Mouse (Mus musculus): ENCODE measurements at regions not wholly inside any gene's neighbourhood (a gene's known extent, or its start where the extent isn't known, plus 50 kb on each side); places are given as distances from the start of the nearest gene placed in this dataset.

DNA sequence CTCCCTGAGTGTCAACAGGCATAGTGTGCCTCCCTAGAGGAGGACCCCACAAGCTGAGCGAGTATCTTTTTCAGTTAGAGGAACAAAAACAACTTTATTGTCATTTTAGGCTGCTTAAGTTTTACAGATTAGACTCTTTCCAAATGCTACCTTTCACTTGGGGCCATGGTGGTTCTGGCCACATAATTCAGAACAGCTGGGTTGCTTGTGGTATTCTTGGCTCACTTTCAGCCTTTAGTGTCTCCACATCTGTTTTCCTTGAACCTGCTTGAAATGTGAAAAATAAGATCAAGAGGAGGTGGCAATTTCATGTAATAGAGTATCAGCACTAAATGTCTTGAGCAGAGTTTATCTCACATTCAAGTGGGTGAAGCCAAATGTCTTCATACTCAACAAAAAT is 402.7 kb upstream of the Ptger4 start:
- DNase-seq: no peak

GRCm38 (mm10) chr15:5658796-5659195 is 414.8 kb upstream of the Ptger4 start:
- no peak for DNase-seq

DNA sequence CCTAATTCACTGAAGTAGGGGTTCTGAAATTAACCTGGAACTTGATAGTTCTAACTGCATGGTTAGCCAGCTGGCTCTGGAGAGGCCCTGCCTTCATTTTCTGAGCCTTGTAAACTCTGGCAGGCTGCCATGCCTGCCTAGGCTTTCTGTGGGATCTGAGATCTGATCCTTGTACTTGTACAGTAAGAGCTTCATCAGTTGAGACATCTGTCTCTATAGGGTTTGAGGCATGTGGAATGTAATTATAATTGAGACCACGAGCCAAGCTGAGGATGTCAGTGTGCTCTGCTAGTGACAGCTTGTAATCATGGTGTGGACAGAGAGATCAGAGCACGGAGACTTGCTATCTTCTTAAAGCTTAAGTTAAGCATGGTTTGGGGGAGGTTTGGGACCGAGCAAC is 416.8 kb upstream of the Ptger4 start:
- peak in 1 of 2 experiments; percentile 40 for DNase-seq

DNA sequence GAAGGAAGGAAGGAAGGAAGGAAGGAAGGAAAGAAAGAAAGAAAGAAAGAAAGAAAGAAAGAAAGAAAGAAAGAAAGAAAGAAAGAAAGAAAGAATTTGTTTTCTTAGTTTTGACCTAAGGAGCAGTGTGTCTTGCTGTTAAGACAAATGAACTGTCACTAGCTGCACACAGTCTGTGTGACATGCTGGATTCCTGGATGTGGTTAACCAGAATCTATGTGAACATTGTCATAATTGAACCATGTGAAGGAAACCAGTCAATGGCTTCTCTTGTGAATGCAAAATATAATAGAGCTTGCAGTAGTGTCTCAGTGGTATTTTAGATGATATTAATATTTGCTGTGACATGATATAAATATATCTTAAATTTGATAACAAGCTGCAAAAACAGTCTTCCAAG is 427.8 kb upstream of the Ptger4 start:
- no peak for DNase-seq

DNA sequence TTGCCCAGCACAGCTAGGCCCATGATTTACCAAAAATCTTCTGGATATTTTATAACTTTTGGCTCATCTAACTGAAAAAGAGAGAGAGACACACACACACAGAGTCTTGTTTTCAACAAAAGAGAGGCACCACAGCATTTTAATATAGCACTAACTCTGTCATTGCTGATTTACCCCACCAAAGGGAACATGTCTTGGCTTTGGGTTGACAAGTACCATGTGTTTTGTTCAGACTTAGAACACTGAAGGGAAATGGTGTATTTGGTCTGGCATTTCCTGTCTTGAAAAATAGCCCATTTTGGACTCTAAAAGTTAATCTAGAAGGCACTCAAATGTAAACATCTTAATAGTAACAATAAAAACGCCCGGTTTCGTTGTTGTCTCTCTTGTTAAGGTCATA is 432.7 kb upstream of the Ptger4 start:
- DNase-seq: no peak

GRCm38 (mm10) chr15:5693810-5694209 is 449.8 kb upstream of the Ptger4 start:
- DNase-seq: no peak

GRCm38 (mm10) chr15:5695015-5695414 is 451.0 kb upstream of the Ptger4 start:
- DNase-seq: no peak

GRCm38 (mm10) chr15:5708454-5708853 is 464.5 kb upstream of the Ptger4 start:
- DNase-seq: no peak

- DNase-seq: no peak
Observed at GRCm38 (mm10) chr15:5740658-5741057, 496.7 kb upstream of the Ptger4 start.

DNA sequence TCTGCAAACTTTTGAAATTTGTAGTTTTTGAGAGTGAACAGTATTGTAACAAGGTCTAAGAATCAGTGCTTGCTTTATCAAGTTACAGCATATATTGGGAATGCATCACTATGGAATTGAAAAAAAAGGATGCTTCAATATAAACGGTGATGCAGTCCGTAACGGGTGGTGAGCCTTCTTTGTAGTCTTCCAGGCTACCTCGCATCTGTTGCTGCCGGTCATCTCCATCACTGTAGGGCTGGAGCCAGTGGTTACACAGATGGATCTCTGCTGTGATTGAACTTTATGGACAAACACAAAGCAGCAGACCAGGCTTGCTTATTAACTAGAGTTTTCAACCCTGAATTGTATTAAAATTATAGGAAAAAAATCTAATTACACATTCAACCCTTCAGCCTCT is 499.9 kb upstream of the Ptger4 start:
- DNase-seq: no peak

DNA sequence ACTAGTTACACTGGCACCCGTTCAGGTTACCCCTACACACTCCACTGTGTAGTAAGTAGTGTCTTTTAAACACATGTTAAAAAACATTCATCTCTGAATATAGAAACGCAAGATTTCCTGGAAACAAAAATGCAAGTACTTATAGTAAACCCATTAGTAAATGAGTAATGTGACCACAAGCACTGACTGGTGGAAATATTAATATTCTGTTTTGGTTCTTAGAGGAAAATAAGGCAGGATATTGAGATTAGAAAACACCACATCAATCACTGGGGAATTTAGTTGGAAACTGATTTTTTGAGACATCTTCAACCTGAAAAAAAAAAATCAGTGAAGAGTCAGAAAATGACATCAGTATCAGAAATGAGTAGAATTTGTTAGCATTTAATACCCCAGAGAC is 514.7 kb upstream of the Ptger4 start:
- no peak for DNase-seq

- no peak for DNase-seq
Observed at GRCm38 (mm10) chr15:5762216-5762615, 518.2 kb upstream of the Ptger4 start.

- DNase-seq: no peak
Observed at GRCm38 (mm10) chr15:5777074-5777473, 522.5 kb upstream of the Dab2 start.

DNA sequence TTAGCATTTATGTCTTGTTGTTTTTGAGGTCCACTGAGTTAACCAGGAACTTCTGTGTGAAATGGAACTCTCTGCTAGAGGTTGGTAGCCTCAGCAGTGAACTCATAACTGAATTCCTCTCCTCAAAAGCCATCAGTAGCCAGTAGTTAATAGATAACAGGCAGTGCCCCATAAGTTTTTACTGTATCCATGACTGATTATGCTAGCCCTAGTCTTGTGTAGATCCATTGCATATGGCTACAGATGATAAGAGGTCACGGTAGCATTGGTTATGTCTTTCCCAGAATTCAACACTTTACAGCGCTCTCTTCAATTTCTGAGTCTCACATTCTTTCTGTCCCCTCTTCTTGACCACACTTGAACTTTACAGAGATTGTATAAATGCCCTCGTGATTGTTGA is 499.7 kb upstream of the Dab2 start:
- DNase-seq: no peak

DNA sequence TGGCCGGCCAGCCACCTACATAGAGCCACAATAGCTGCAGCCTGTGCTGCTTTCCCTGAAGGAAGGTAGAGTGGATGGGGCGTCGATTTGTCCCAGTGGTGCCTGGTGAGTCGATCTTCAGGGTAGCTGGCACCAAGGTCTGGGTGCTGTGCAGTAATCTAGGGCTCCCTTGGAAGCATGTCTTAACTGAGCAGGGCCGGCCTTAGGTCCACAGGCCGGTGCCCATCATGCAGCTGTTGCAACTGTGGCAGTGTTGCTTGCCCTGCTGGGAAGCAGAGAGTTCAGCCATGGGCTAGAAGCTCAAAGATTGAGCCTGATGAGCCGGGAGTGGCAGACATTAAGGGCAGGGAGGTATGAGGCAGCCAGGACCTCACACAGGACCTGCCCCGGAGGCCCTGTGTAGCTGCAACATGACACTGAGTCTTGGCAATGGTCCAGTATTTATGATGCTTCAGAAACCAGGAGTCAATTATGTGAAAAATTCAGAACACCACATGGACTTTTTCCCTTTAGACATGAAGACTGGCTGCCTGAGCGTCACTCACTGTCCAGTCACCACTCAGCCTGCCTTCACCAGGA is 488.3 kb upstream of the Dab2 start:
- no peak for DNase-seq

- DNase-seq: no peak
Observed at GRCm38 (mm10) chr15:5811958-5812357, 487.6 kb upstream of the Dab2 start.

DNA sequence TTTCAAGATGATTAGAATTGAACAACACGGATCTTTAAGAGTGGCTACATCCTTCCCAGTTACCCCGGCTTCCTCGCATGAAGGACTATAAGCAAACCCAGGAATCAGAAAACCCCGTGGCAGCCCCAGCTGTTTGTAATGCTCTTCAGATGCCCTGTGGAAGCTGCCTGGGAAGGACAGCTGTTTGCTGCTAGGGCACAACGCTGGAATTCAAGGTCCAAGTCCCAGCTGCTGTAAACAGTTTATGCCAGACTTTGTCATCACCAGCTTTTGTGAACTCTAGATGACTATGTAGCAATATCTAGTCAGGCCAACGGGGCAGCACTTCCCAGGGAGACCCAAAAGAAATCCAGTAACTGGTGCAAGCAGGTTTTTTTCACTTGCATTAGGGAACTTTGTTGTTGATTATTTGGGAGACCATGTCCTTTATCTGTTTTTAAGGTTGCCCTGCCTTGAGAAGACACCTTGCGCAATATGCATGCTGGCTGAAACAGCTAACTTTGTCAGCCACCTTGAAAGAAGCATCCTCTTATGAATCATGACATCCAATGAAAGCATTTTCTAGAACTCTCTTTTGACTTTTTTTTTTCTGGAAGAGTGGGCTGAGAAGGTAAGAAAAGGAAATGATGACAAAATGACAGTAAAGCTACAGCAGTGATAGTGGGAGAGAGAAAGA is 481.5 kb upstream of the Dab2 start:
- no peak for DNase-seq

GRCm38 (mm10) chr15:5839963-5840362 is 459.6 kb upstream of the Dab2 start:
- DNase-seq: no peak

GRCm38 (mm10) chr15:5841369-5842149 is 458.0 kb upstream of the Dab2 start:
- peak in 1 of 2 experiments; percentile 33 for DNase-seq

DNA sequence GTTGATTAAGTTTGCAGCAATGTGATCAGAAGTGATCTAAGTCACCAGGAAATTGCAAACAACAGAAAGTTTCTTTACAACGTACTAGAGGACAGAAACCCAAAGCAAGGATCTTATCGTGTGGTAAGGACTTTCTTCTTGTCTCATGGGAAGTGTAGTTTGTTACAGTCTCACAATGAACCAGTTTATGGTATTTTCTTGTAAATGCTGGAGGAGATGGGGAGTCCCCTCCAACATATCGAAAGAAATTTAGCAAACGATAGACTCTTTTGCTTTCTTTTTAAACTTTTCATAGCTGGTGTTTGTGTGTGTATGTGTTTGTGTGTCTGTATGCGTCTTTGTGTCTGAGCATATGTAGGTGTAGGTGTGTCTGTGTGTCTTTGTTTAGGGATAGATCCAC is 453.0 kb upstream of the Dab2 start:
- DNase-seq: no peak

- no peak for DNase-seq
Observed at GRCm38 (mm10) chr15:5847413-5848100, 452.0 kb upstream of the Dab2 start.

DNA sequence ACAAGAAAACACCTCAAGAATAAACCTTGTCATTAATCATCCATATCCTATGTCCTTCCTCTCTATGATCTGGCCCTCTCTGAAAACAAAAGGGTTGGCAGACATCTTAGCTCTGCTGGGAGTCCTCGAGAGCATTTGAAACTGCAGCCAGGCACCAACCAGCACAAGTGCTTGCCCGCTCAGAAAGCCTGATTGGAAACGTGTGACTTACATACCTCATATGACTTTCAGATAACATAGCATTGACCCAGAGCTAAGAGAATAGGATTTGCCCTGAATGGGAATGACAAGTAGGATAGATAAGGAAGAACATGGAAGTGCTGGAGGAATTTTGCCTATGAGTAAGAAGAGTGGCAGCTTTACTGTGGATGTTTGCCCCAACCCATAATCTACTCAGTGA is 447.1 kb upstream of the Dab2 start:
- DNase-seq: no peak

DNA sequence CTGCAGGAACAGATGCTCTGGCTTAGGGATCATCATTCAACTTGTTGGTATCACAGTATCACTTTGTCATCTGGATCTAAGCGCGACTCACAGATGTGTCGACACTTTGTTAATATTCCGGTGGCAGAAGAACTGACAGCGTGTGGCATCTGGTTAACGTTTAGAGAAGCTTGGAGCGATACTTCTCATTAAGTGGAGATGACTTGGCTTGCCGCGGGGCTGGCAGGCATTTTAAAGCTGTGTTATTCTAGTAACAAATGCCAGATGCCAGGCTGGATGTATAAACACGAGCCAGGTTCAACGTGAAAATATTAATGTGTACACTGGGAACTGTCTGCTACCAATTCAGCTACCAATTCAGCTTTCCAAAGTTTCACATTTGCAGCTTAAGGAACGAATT is 430.3 kb upstream of the Dab2 start:
- DNase-seq: no peak

- no peak for DNase-seq
Observed at GRCm38 (mm10) chr15:5869866-5870265, 429.7 kb upstream of the Dab2 start.

Measured in kidney, postnatal 25 days (tissue).